Mouse (Mus musculus) limb, embryonic 14.5 days (tissue): ENCODE measurements around the gene Dnah17. TPM values are rescaled to one million over a fixed set of nuclear protein-coding genes. Genes with fewer than 3 reads are reported as not detected.
A peak's percentile ranks its signal among the peaks of the same experiment; 100 is the strongest.

Experiments used
- ATAC-seq: fragments of 200-750 bp; cut with Nextera tagmentation; 2 replicates; pipeline ENCODE4 v1.8.0; 2017; ENCODE audit warnings: low read depth, moderate number of reproducible peaks, moderate TSS enrichment; ENCODE audit not compliant: low FRiP score
- DNase-seq: peaks from one replicate; pipeline ENCODE4 v3.0.0-alpha.2; 2015; ENCODE audit warnings: low spot score
- H3K27ac ChIP-seq: fragments of 300-500 bp; sonication (generic); replicated peaks from 2 replicates; pipeline ENCODE4 v1.5.1; 2014; ENCODE audit warnings: low read depth, mild to moderate bottlenecking, low read length, moderate library complexity, mixed read lengths
- H3K27me3 ChIP-seq: fragments of 300-500 bp; sonication (generic); 2 replicates; pipeline ENCODE4 v1.6.1; 2014; ENCODE audit warnings: low read length, mixed read lengths; ENCODE audit not compliant: control insufficient read depth, insufficient read depth
- H3K36me3 ChIP-seq: fragments of 300-500 bp; sonication (generic); 2 replicates; pipeline ENCODE4 v1.6.1; 2014; ENCODE audit warnings: mild to moderate bottlenecking, low read length, moderate library complexity, mixed read lengths; ENCODE audit not compliant: control insufficient read depth, insufficient read depth
- H3K4me1 ChIP-seq: fragments of 300-500 bp; sonication (generic); 2 replicates; pipeline ENCODE4 v1.6.1; 2014; ENCODE audit warnings: antibody characterized with exemption, low read length, mixed read lengths; ENCODE audit not compliant: control insufficient read depth, insufficient read depth
- H3K4me2 ChIP-seq: fragments of 300-500 bp; sonication (generic); replicated peaks from 2 replicates; pipeline ENCODE4 v1.6.1; 2014; ENCODE audit warnings: low read depth, mild to moderate bottlenecking, low read length, moderate library complexity; ENCODE audit not compliant: severe bottlenecking
- H3K4me3 ChIP-seq: fragments of 300-500 bp; sonication (generic); replicated peaks from 2 replicates; pipeline ENCODE4 v1.5.1; 2014; ENCODE audit warnings: low read length
- H3K9ac ChIP-seq: fragments of 300-500 bp; sonication (generic); 2 replicates; pipeline ENCODE4 v1.6.1; 2014; ENCODE audit warnings: mild to moderate bottlenecking, low read depth, low read length, moderate library complexity; ENCODE audit not compliant: severe bottlenecking
- H3K9me3 ChIP-seq: fragments of 300-500 bp; sonication (generic); 2 replicates; pipeline ENCODE4 v1.6.1; 2016; ENCODE audit warnings: low read length; ENCODE audit not compliant: control insufficient read depth
- POLR2A ChIP-seq: fragments of 200-500 bp; IDR thresholded peaks from 2 replicates; pipeline ENCODE4 v1.8.0; 2012; ENCODE audit warnings: inconsistent platforms, mild to moderate bottlenecking, moderate library complexity, borderline replicate concordance; ENCODE audit not compliant: insufficient read depth, insufficient read length; ENCODE audit errors: extremely low read depth
- WGBS: fragments of 180-500 bp; shearing (Covaris S2); extraction: QIAGEN DNeasy Blood & Tissue Kit; methylation state at CpG from one replicate; pipeline ENCODE4 v1.1.7; 2014; 5-methylcytosine and 5-hydroxymethylcytosine counted together
- polyA plus RNA-seq, 2 experiments: library from polyadenylated mRNA; depleted of rRNA in 1 of 2; stranded (reverse) in 1 of 2; unstranded in 1 of 2; fragments of >200 nt; fragmentation: Nextera tagmentation in 1 of 2; extraction: Ambion mirVana in 1 of 2; gene quantifications; 2 replicates each; pipeline versions ENCODE4 v1.2.1 to v1.2.3; 2012 to 2014

Gene Dnah17
- polyA plus RNA-seq, 2 experiments, result 0.10 to 0.11 TPM

DNA sequence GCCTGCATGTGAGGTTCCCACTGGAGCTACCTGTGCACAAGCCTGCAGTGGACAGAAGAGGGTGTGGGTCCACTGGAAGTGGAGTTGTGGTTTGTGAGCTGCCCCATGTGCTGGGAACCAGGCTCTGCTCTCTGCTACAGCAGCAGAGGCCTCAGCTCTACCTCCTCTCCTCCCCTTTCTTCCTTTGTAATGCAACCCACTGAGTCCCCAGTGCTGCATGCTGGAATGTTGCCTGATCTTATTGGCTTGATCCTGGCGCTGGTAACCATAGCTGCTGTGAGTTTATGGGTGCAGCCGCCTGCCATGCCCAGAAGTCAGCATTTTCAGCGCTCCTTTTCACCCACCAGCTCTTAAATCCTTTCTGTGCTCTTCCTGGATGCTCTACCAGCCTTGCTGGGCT lies 134.4 kb downstream of the Dnah17 start:
- no peak for TF ChIP-seq POLR2A
- H3K4me3 ChIP-seq, result no peak overlapping the region
- peak overlapping the region; percentile 67 for H3K27ac ChIP-seq
- 0 out of 2 replicates have a peak overlapping the region, but pooled peaks have one; percentile 25 for H3K9ac ChIP-seq
- H3K27me3 ChIP-seq, result no peaks in the 10 kb centered on the region
- ATAC-seq, result peak; percentile 51; the same call in 1 of the 2 replicates
- WGBS, result 15% methylated on average over 3 of the region's 3 CpGs
- DNase-seq, result peak; percentile 66
- H3K4me2 ChIP-seq, result no peak overlapping the region
- H3K9me3 ChIP-seq, result no peaks in the 10 kb centered on the region
- H3K36me3 ChIP-seq, result peaks cover 20% of the 10 kb centered on the region
- H3K4me1 ChIP-seq, result peaks cover 35% of the 10 kb centered on the region

DNA sequence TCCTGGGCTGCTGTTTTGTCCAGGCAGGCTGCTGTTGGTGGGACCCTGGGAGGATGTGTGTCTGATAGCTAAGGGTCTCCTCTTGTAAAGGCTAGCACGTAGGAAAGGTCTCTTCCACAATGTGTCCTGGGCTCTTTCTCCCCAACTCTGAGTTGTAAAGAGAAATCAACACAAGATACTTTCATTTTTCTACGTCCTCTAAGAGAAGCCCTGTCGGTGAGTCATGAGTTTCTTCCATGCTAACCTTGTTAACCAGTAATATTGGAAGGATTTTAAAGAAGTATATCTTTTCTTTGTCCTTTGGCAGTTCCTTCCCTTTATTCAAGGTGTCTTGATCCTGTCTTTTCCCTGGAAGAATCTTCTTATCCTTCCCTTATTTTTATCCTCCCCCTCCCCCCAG lies 134.8 kb downstream of the Dnah17 start:
- ATAC-seq, result no peak
- H3K4me2 ChIP-seq, result no peak overlapping the region
- WGBS, result 58% methylated on average over 3 of the region's 3 CpGs
- peaks cover 16% of the 10 kb centered on the region for H3K36me3 ChIP-seq
- H3K27me3 ChIP-seq, result no peaks in the 10 kb centered on the region
- peaks cover 35% of the 10 kb centered on the region for H3K4me1 ChIP-seq
- no peaks in the 10 kb centered on the region for H3K9me3 ChIP-seq
- no peak for TF ChIP-seq POLR2A
- 0 out of 2 replicates have a peak overlapping the region, but pooled peaks have one; percentile 25 for H3K9ac ChIP-seq
- H3K27ac ChIP-seq, result peak overlapping the region; percentile 67; the same call in 1 of the 2 replicates
- DNase-seq, result no peak
- H3K4me3 ChIP-seq, result no peak overlapping the region

DNA sequence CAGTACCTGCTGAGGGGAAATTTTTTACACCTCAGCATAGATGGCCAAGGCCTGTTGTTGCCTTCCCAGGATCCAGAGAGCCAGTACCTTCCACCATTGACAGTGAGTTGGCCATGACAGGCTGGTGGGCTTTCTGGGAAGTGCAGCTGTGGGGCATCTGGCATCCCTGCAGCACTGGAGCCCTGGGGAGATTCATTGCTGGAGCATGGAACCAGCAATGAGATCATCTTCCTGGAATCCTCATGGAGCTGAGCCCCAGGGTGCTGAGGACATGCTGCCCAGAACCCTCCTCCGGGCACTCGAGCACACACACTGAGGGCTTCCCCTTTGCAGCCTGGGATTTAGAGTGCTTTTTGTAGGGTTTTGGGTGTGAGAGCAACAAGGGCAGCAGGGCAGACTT lies 135.2 kb downstream of the Dnah17 start:
- no peak for DNase-seq
- WGBS, result 70% methylated on average over 2 of the region's 2 CpGs
- Histone ChIP-seq H3K4me2 (no peak overlapping the region), H3K4me1 (peaks cover 35% of the 10 kb centered on the region), H3K9ac (peak overlapping the region; percentile 4; the same call in 1 of the 2 replicates), H3K27me3 (no peaks in the 10 kb centered on the region), H3K27ac (peak overlapping the region; percentile 67; the same call in 1 of the 2 replicates), H3K4me3 (no peak overlapping the region), H3K9me3 (no peaks in the 10 kb centered on the region), H3K36me3 (peaks cover 12% of the 10 kb centered on the region; the same call in 1 of the 2 replicates)
- TF ChIP-seq POLR2A, result no peak
- no peak for ATAC-seq

DNA sequence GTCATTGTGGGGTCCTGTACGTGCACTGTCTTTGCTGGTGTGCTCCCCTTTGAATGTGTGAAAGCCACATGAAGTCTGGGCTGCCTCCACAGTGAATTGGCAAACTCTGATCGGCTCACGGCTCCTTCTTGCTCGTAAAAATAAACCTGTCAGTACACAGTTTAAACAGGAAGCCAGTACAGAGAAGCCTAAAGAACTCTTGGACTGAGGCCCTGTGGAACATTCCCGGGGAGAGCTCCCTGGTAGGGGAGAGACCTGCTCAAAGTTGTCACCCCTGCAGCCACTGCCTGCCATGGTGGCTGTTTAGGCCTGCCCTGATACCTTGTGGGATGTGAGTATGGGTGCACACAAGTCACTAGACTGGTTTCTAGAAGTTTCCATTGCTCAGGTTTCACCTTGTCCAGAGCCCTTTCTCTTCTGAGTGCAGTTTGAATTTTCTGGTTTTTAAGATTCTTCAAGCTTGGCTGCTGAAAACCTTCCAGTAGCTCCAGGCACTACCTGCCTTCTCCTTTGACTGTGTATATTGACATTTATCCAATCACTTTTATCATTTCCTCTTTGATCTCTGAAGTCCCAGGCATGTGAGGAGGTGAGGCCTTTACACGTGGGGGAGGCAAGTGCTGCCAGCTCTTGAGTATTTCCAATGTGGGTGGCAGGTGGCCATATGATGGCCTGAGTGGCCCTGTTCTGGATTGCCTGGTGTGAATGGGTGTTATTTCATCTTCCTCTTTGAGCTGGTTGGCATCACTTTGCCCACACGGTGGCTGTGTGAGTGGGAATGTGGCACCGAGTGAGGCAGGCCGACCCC lies 136.0 kb downstream of the Dnah17 start:
- peak overlapping the region; percentile 6; the same call in 1 of the 2 replicates for H3K9ac ChIP-seq
- H3K4me1 ChIP-seq, result peaks cover 35% of the 10 kb centered on the region
- ATAC-seq, result no peak
- peaks cover 5% of the 10 kb centered on the region; the same call in 1 of the 2 replicates for H3K36me3 ChIP-seq
- 33% methylated on average over 9 of the region's 9 CpGs for WGBS
- DNase-seq, result peak; percentile 66
- H3K4me3 ChIP-seq, result no peak overlapping the region
- peak overlapping the region; percentile 67 for H3K27ac ChIP-seq
- H3K27me3 ChIP-seq, result no peaks in the 10 kb centered on the region
- H3K4me2 ChIP-seq, result peak overlapping the region; percentile 16
- H3K9me3 ChIP-seq, result no peaks in the 10 kb centered on the region
- no peak for TF ChIP-seq POLR2A

DNA sequence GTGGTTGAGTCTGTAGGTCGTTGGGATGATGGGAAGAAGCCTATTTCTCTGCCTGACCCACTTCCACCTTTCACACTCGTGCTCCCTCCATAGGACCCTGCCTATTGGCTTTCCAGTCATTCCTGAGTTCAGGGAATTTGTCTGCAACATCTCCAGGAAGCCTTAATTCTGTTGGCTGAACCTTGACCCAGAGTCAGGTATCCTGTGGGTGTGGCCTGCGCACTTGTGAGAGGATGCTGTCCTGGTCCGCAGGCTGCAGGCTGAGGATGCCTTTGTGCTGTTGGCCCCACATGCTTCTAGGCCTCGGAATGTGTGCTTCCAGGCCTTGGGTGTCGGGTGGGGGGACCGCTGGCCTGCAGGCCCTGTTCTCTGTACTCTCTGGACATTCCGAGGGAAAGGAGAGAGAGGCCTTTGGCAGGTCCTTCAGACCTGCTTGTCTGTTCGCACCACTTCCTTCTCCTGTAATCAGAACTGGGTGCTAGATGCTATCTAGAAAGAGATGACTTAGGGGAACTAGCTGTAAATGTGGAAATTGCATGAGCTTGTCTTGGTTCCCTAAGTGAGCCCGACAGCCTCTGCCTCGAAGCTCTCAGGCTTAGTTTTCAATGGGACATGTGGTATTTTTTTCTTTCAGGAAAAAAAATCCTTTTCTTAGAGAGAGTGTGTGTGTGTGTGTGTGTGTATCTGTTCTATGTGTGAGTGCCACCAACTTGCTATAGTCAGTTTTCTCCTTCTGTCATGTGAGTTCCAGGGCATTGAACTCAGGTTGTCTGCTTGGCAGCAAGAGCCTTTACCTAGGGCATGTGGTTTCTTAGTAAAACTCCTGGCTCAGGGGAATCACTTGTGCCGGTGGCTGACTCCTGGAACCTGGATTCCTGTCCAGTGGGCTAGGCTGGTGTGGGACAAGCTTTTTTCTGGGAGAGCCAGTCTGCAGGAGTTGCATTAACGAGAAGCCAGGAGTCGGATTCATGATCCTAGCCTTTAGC lies 137.0 kb downstream of the Dnah17 start:
- peak overlapping the region; percentile 67 for H3K27ac ChIP-seq
- H3K9ac ChIP-seq, result peak overlapping the region; percentile 6; the same call in 1 of the 2 replicates
- H3K9me3 ChIP-seq, result no peaks in the 10 kb centered on the region
- H3K4me1 ChIP-seq, result peaks cover 35% of the 10 kb centered on the region
- WGBS, result 64% methylated on average over 14 of the region's 14 CpGs
- no peaks in the 10 kb centered on the region for H3K27me3 ChIP-seq
- DNase-seq, result no peak
- no peak for TF ChIP-seq POLR2A
- H3K4me3 ChIP-seq, result no peak overlapping the region
- ATAC-seq, result no peak
- no peaks in the 10 kb centered on the region for H3K36me3 ChIP-seq
- H3K4me2 ChIP-seq, result peak overlapping the region; percentile 16
